Mouse (Mus musculus) lung, postnatal 10 days (tissue): ENCODE data around the gene Hspb7.
A peak's percentile ranks its signal among the peaks of the same experiment; 100 is the strongest.

Experiments used
- DNase-seq: peaks from one replicate; pipeline ENCODE4 v3.0.0; 2021

Hspb7 gene

GRCm38 (mm10) chr4:141451251-141451650 is 30.7 kb downstream of the Hspb7 start:
- no peak for DNase-seq

GRCm38 (mm10) chr4:141451916-141452450 is 31.4 kb downstream of the Hspb7 start:
- DNase-seq: no peak

GRCm38 (mm10) chr4:141454581-141455350 is 34.2 kb downstream of the Hspb7 start:
- no peak for DNase-seq

GRCm38 (mm10) chr4:141455526-141455925 is 34.9 kb downstream of the Hspb7 start:
- no peak for DNase-seq

- no peak for DNase-seq
Measured at GRCm38 (mm10) chr4:141456193-141456938, 35.8 kb downstream of the Hspb7 start.

GRCm38 (mm10) chr4:141458236-141458635 is 37.7 kb downstream of the Hspb7 start:
- DNase-seq: no peak

- no peak for DNase-seq
Measured at GRCm38 (mm10) chr4:141458888-141459287, 38.3 kb downstream of the Hspb7 start.

- no peak for DNase-seq
Measured at GRCm38 (mm10) chr4:141459766-141460165, 39.2 kb downstream of the Hspb7 start.

- DNase-seq: no peak
Measured at GRCm38 (mm10) chr4:141460481-141460880, 39.9 kb downstream of the Hspb7 start.

- no peak for DNase-seq
Measured at GRCm38 (mm10) chr4:141461088-141461487, 40.5 kb downstream of the Hspb7 start.

GRCm38 (mm10) chr4:141461576-141461975 is 41.0 kb downstream of the Hspb7 start:
- no peak for DNase-seq

GRCm38 (mm10) chr4:141463472-141463871 is 42.9 kb downstream of the Hspb7 start:
- no peak for DNase-seq

- no peak for DNase-seq
Measured at GRCm38 (mm10) chr4:141464722-141465121, 44.1 kb downstream of the Hspb7 start.

- no peak for DNase-seq
Measured at GRCm38 (mm10) chr4:141465512-141466288, 45.1 kb downstream of the Hspb7 start.

- no peak for DNase-seq
Measured at GRCm38 (mm10) chr4:141466289-141466795, 45.8 kb downstream of the Hspb7 start.

GRCm38 (mm10) chr4:141466844-141467580 is 46.4 kb downstream of the Hspb7 start:
- DNase-seq: no peak

- DNase-seq: no peak
Measured at GRCm38 (mm10) chr4:141467581-141467927, 47.0 kb downstream of the Hspb7 start.

GRCm38 (mm10) chr4:141468576-141468975 is 48.0 kb downstream of the Hspb7 start:
- DNase-seq: no peak

GRCm38 (mm10) chr4:141469343-141469742 is 48.8 kb downstream of the Hspb7 start:
- no peak for DNase-seq

GRCm38 (mm10) chr4:141471491-141471890 is 50.9 kb downstream of the Hspb7 start:
- DNase-seq: no peak

GRCm38 (mm10) chr4:141472641-141473321 is 52.2 kb downstream of the Hspb7 start:
- no peak for DNase-seq

- DNase-seq: peak; percentile 54
Measured at GRCm38 (mm10) chr4:141474431-141474830, 53.9 kb downstream of the Hspb7 start.
